Mouse (Mus musculus): ENCODE measurements at regions not wholly inside any gene's neighbourhood (a gene's known extent, or its start where the extent isn't known, plus 50 kb on each side); places are given as distances from the start of the nearest gene placed in this dataset.

GRCm38 (mm10) chr12:71622761-71623160 lies 208.1 kb upstream of the Daam1 start:
- ATAC-seq (ENCODE audit: insufficient number of reproducible peaks, low FRiP score, low TSS enrichment, low read depth) (no peak), DNase-seq (ENCODE audit: low spot score) (no peak)
- Histone ChIP-seq H3K36me3 (ENCODE audit: control insufficient read depth, insufficient read depth, low read length) (no peaks in the 10 kb centered on the region), H3K9me3 (ENCODE audit: control insufficient read depth, low read length) (no peaks in the 10 kb centered on the region), H3K4me1 (ENCODE audit: control insufficient read depth, insufficient read depth, low read length) (0 out of 2 replicates have a peak, but pooled peaks cover 2% of the 10 kb centered on the region), H3K9ac (ENCODE audit: low read length) (no peak overlapping the region), H3K4me2 (ENCODE audit: low read depth, severe bottlenecking) (no peak overlapping the region), H3K4me3 (ENCODE audit: low read depth, low read length) (no peak overlapping the region), H3K27me3 (ENCODE audit: control insufficient read depth, insufficient read depth, low read length) (no peaks in the 10 kb centered on the region), H3K27ac (replicated peaks; ENCODE audit: low read depth, low read length) (no peak overlapping the region)
- WGBS: 80% methylated on average over 2 of the region's 2 CpGs

- Histone ChIP-seq H3K27ac (replicated peaks; ENCODE audit: low read depth, low read length) (no peak overlapping the region), H3K4me1 (ENCODE audit: control insufficient read depth, insufficient read depth, low read length) (0 out of 2 replicates have a peak, but pooled peaks cover 2% of the 10 kb centered on the region), H3K36me3 (ENCODE audit: control insufficient read depth, insufficient read depth, low read length) (no peaks in the 10 kb centered on the region), H3K9me3 (ENCODE audit: control insufficient read depth, low read length) (no peaks in the 10 kb centered on the region), H3K27me3 (ENCODE audit: control insufficient read depth, insufficient read depth, low read length) (no peaks in the 10 kb centered on the region), H3K4me3 (ENCODE audit: low read depth, low read length) (no peak overlapping the region), H3K4me2 (ENCODE audit: low read depth, severe bottlenecking) (no peak overlapping the region), H3K9ac (ENCODE audit: low read length) (no peak overlapping the region)
- no peak for DNase-seq (ENCODE audit: low spot score)
- ATAC-seq (ENCODE audit: insufficient number of reproducible peaks, low FRiP score, low TSS enrichment, low read depth): no peak
- 88% methylated on average over 5 of the region's 5 CpGs for WGBS
Observed at GRCm38 (mm10) chr12:71623271-71623670, 207.6 kb upstream of the Daam1 start.

- H3K4me2 ChIP-seq (ENCODE audit: low read depth, severe bottlenecking): no peak overlapping the region
- no peaks in the 10 kb centered on the region for H3K27me3 ChIP-seq (ENCODE audit: control insufficient read depth, insufficient read depth, low read length)
- ATAC-seq (ENCODE audit: insufficient number of reproducible peaks, low FRiP score, low TSS enrichment, low read depth) (no peak), DNase-seq (ENCODE audit: low spot score) (no peak)
- H3K36me3 ChIP-seq (ENCODE audit: control insufficient read depth, insufficient read depth, low read length): no peaks in the 10 kb centered on the region
- H3K4me1 ChIP-seq (ENCODE audit: control insufficient read depth, insufficient read depth, low read length): 0 out of 2 replicates have a peak, but pooled peaks cover 2% of the 10 kb centered on the region
- no peak overlapping the region for H3K27ac ChIP-seq (replicated peaks; ENCODE audit: low read depth, low read length)
- no peak overlapping the region for H3K4me3 ChIP-seq (ENCODE audit: low read depth, low read length)
- H3K9me3 ChIP-seq (ENCODE audit: control insufficient read depth, low read length): no peaks in the 10 kb centered on the region
- no peak overlapping the region for H3K9ac ChIP-seq (ENCODE audit: low read length)
- 70% methylated on average over 8 of the region's 8 CpGs for WGBS
Observed at GRCm38 (mm10) chr12:71624076-71624475, 206.8 kb upstream of the Daam1 start.

- no peaks in the 10 kb centered on the region for H3K36me3 ChIP-seq (ENCODE audit: control insufficient read depth, insufficient read depth, low read length)
- 0 out of 2 replicates have a peak, but pooled peaks cover 2% of the 10 kb centered on the region for H3K4me1 ChIP-seq (ENCODE audit: control insufficient read depth, insufficient read depth, low read length)
- H3K4me3 ChIP-seq (ENCODE audit: low read depth, low read length): no peak overlapping the region
- H3K9me3 ChIP-seq (ENCODE audit: control insufficient read depth, low read length): no peaks in the 10 kb centered on the region
- no peak overlapping the region for H3K4me2 ChIP-seq (ENCODE audit: low read depth, severe bottlenecking)
- WGBS: 62% methylated on average over 6 of the region's 6 CpGs
- no peaks in the 10 kb centered on the region for H3K27me3 ChIP-seq (ENCODE audit: control insufficient read depth, insufficient read depth, low read length)
- H3K9ac ChIP-seq (ENCODE audit: low read length): no peak overlapping the region
- no peak for DNase-seq (ENCODE audit: low spot score)
- H3K27ac ChIP-seq (replicated peaks; ENCODE audit: low read depth, low read length): no peak overlapping the region
- ATAC-seq (ENCODE audit: insufficient number of reproducible peaks, low FRiP score, low TSS enrichment, low read depth): no peak
Observed at GRCm38 (mm10) chr12:71624676-71625075, 206.2 kb upstream of the Daam1 start.

- WGBS: 53% methylated on average over 4 of the region's 4 CpGs
- no peak overlapping the region for H3K27ac ChIP-seq (replicated peaks; ENCODE audit: low read depth, low read length)
Observed at GRCm38 (mm10) chr12:71625115-71625514, 205.8 kb upstream of the Daam1 start.

GRCm38 (mm10) chr12:71626801-71627200 lies 204.1 kb upstream of the Daam1 start:
- no peaks in the 10 kb centered on the region for H3K9me3 ChIP-seq (ENCODE audit: control insufficient read depth, low read length)
- H3K4me2 ChIP-seq (ENCODE audit: low read depth, severe bottlenecking): no peak overlapping the region
- WGBS: 57% methylated on average over 4 of the region's 4 CpGs
- DNase-seq (ENCODE audit: low spot score): no peak
- H3K27ac ChIP-seq (replicated peaks; ENCODE audit: low read depth, low read length): no peak overlapping the region
- H3K36me3 ChIP-seq (ENCODE audit: control insufficient read depth, insufficient read depth, low read length): no peaks in the 10 kb centered on the region
- no peak overlapping the region for H3K4me3 ChIP-seq (ENCODE audit: low read depth, low read length)
- no peaks in the 10 kb centered on the region for H3K27me3 ChIP-seq (ENCODE audit: control insufficient read depth, insufficient read depth, low read length)
- H3K9ac ChIP-seq (ENCODE audit: low read length): no peak overlapping the region
- H3K4me1 ChIP-seq (ENCODE audit: control insufficient read depth, insufficient read depth, low read length): 0 out of 2 replicates have a peak, but pooled peaks cover 2% of the 10 kb centered on the region
- no peak for ATAC-seq (ENCODE audit: insufficient number of reproducible peaks, low FRiP score, low TSS enrichment, low read depth)

More at GRCm38 (mm10) chr12:71625115-71625514, 205.8 kb upstream of the Daam1 start:
- 0 out of 2 replicates have a peak, but pooled peaks cover 2% of the 10 kb centered on the region for H3K4me1 ChIP-seq (ENCODE audit: control insufficient read depth, insufficient read depth, low read length)
- no peaks in the 10 kb centered on the region for H3K9me3 ChIP-seq (ENCODE audit: control insufficient read depth, low read length)
- no peak overlapping the region for H3K4me3 ChIP-seq (ENCODE audit: low read depth, low read length)
- no peak for DNase-seq (ENCODE audit: low spot score)
- H3K4me2 ChIP-seq (ENCODE audit: low read depth, severe bottlenecking): no peak overlapping the region
- H3K9ac ChIP-seq (ENCODE audit: low read length): no peak overlapping the region
- no peaks in the 10 kb centered on the region for H3K36me3 ChIP-seq (ENCODE audit: control insufficient read depth, insufficient read depth, low read length)
- no peak for ATAC-seq (ENCODE audit: insufficient number of reproducible peaks, low FRiP score, low TSS enrichment, low read depth)
- H3K27me3 ChIP-seq (ENCODE audit: control insufficient read depth, insufficient read depth, low read length): no peaks in the 10 kb centered on the region

- no peak overlapping the region for H3K4me2 ChIP-seq (ENCODE audit: low read depth, severe bottlenecking)
- no peak overlapping the region for H3K9ac ChIP-seq (ENCODE audit: low read length)
- H3K27ac ChIP-seq (replicated peaks; ENCODE audit: low read depth, low read length): no peak overlapping the region
- H3K4me1 ChIP-seq (ENCODE audit: control insufficient read depth, insufficient read depth, low read length): 0 out of 2 replicates have a peak, but pooled peaks cover 2% of the 10 kb centered on the region
- 73% methylated on average over 17 of the region's 17 CpGs for WGBS
- ATAC-seq (ENCODE audit: insufficient number of reproducible peaks, low FRiP score, low TSS enrichment, low read depth) (no peak), DNase-seq (ENCODE audit: low spot score) (no peak)
- no peaks in the 10 kb centered on the region for H3K27me3 ChIP-seq (ENCODE audit: control insufficient read depth, insufficient read depth, low read length)
- no peaks in the 10 kb centered on the region for H3K9me3 ChIP-seq (ENCODE audit: control insufficient read depth, low read length)
- H3K36me3 ChIP-seq (ENCODE audit: control insufficient read depth, insufficient read depth, low read length): no peaks in the 10 kb centered on the region
- no peak overlapping the region for H3K4me3 ChIP-seq (ENCODE audit: low read depth, low read length)
Observed at GRCm38 (mm10) chr12:71627421-71628339, 203.2 kb upstream of the Daam1 start.

- Histone ChIP-seq H3K27me3 (ENCODE audit: control insufficient read depth, insufficient read depth, low read length) (no peaks in the 10 kb centered on the region), H3K4me2 (ENCODE audit: low read depth, severe bottlenecking) (no peak overlapping the region), H3K9ac (ENCODE audit: low read length) (no peak overlapping the region), H3K36me3 (ENCODE audit: control insufficient read depth, insufficient read depth, low read length) (no peaks in the 10 kb centered on the region), H3K4me3 (ENCODE audit: low read depth, low read length) (no peak overlapping the region), H3K27ac (replicated peaks; ENCODE audit: low read depth, low read length) (no peak overlapping the region), H3K9me3 (ENCODE audit: control insufficient read depth, low read length) (no peaks in the 10 kb centered on the region), H3K4me1 (ENCODE audit: control insufficient read depth, insufficient read depth, low read length) (0 out of 2 replicates have a peak, but pooled peaks cover 2% of the 10 kb centered on the region)
- 86% methylated on average over 5 of the region's 5 CpGs for WGBS
- DNase-seq (ENCODE audit: low spot score): no peak
- no peak for ATAC-seq (ENCODE audit: insufficient number of reproducible peaks, low FRiP score, low TSS enrichment, low read depth)
Observed at GRCm38 (mm10) chr12:71628340-71628738, 202.5 kb upstream of the Daam1 start.

All from limb, embryonic 11.5 days (tissue).